Mouse (Mus musculus) hindbrain, embryonic 12.5 days (tissue): ENCODE measurements at regions not wholly inside any gene's neighbourhood (a gene's known extent, or its start where the extent isn't known, plus 50 kb on each side); places are given as distances from the start of the nearest gene placed in this dataset.

Source experiments
- ATAC-seq: fragments of 200-750 bp; cut with Nextera tagmentation; 2 replicates; pipeline ENCODE4 v1.8.0; 2017; ENCODE audit warnings: moderate TSS enrichment; ENCODE audit not compliant: low FRiP score
- H3K27ac ChIP-seq: fragments of 300-500 bp; sonication (generic); 2 replicates; pipeline ENCODE4 v1.5.1; 2016; ENCODE audit warnings: mild to moderate bottlenecking
- H3K27me3 ChIP-seq: fragments of 300-500 bp; sonication (generic); 2 replicates; pipeline ENCODE4 v1.6.1; 2016; ENCODE audit warnings: mild to moderate bottlenecking
- H3K36me3 ChIP-seq: fragments of 300-500 bp; sonication (generic); 2 replicates; pipeline ENCODE4 v1.6.1; 2016; ENCODE audit warnings: mild to moderate bottlenecking
- H3K4me1 ChIP-seq: fragments of 300-500 bp; sonication (generic); 2 replicates; pipeline ENCODE4 v1.6.1; 2016
- H3K4me2 ChIP-seq: fragments of 300-500 bp; sonication (generic); replicated peaks from 2 replicates; pipeline ENCODE4 v1.6.1; 2016; ENCODE audit warnings: mild to moderate bottlenecking
- H3K4me3 ChIP-seq: fragments of 300-500 bp; sonication (generic); 2 replicates; pipeline ENCODE4 v1.5.1; 2016; ENCODE audit warnings: mild to moderate bottlenecking
- H3K9ac ChIP-seq: fragments of 300-500 bp; sonication (generic); 2 replicates; pipeline ENCODE4 v1.6.1; 2016; ENCODE audit warnings: mild to moderate bottlenecking, moderate library complexity
- H3K9me3 ChIP-seq: fragments of 300-500 bp; sonication (generic); replicated peaks from 2 replicates; pipeline ENCODE4 v1.6.1; 2016; ENCODE audit warnings: mild to moderate bottlenecking
- WGBS: fragments of 180-500 bp; shearing (Covaris S2); methylation state at CpG from one replicate; pipeline ENCODE4 v1.1.7; 2016; 5-methylcytosine and 5-hydroxymethylcytosine counted together

DNA sequence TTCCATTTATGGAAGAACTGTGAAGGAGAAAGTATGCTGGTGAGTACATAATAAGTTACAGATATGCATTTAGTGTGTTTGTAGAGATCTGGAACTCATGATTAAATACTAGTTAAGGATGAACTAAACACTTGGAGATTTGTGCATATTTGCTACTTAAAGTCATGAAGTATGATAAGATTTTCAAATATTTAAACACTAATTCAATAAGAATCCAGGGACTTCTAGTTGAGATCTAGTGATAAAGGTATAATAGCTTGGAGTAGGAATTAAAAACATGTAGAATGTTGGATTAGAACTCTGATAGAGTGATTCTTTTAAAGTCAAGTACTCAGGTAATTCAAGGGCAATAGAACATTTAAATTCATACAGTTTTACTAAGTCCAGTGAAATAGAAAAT lies 1026.5 kb upstream of the Lcorl start:
- Histone ChIP-seq H3K36me3 (no peaks in the 10 kb centered on the region), H3K4me3 (no peak overlapping the region), H3K27me3 (no peaks in the 10 kb centered on the region), H3K9ac (no peak overlapping the region), H3K9me3 (no peaks in the 10 kb centered on the region), H3K4me1 (no peaks in the 10 kb centered on the region), H3K4me2 (no peak overlapping the region), H3K27ac (no peak overlapping the region)
- no peak for ATAC-seq

DNA sequence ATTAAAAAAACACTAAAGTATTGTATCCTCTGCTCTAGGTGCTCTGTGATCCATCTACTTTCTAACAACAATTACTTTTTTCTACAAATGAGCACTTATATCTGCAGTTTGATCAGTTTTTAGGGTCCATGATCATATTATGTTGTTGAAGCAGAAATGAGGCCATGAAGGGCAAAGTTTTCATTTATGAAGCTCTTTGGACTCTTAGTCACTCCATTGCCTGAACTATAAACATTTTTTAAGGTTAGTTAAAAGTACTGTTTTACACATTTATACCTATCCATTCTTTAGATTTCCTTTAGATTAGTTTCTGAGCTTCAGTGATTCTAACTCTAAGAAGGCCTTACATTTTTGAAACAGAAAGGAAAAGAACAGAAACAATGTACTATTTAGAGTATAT lies 999.4 kb upstream of the Lcorl start:
- ATAC-seq = no peak
- Histone ChIP-seq H3K4me1 (no peaks in the 10 kb centered on the region), H3K27ac (no peak overlapping the region), H3K4me2 (no peak overlapping the region), H3K27me3 (no peaks in the 10 kb centered on the region), H3K9me3 (no peaks in the 10 kb centered on the region), H3K9ac (no peak overlapping the region), H3K36me3 (no peaks in the 10 kb centered on the region), H3K4me3 (no peak overlapping the region)

DNA sequence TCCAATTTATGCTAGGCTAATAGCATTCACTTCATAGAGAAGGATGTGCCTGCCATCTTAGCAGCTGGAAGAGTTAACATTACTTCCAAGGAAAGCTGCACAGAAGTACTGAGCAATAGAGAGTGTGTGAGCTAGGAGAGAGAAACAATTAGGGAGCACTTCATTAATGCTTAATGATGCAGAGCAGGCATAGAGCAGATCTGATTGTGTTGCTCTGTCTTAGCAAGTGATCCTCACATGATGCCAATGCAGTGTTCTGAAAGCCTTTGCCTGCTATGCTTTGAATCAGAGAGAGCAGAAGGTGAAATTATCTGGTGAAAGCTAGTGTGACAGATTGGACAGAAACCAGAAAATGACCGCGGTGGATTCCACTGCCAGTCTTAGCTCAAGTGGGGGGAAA lies 987.8 kb upstream of the Lcorl start:
- Histone ChIP-seq H3K27me3 (no peaks in the 10 kb centered on the region), H3K9me3 (no peaks in the 10 kb centered on the region), H3K27ac (no peak overlapping the region), H3K4me3 (no peak overlapping the region), H3K9ac (no peak overlapping the region), H3K4me2 (no peak overlapping the region), H3K36me3 (no peaks in the 10 kb centered on the region), H3K4me1 (0 out of 2 replicates have a peak, but pooled peaks cover 2% of the 10 kb centered on the region)
- WGBS = 64% methylated on average over 2 of the region's 2 CpGs
- peak; percentile 63; the same call in 1 of the 2 replicates for ATAC-seq

DNA sequence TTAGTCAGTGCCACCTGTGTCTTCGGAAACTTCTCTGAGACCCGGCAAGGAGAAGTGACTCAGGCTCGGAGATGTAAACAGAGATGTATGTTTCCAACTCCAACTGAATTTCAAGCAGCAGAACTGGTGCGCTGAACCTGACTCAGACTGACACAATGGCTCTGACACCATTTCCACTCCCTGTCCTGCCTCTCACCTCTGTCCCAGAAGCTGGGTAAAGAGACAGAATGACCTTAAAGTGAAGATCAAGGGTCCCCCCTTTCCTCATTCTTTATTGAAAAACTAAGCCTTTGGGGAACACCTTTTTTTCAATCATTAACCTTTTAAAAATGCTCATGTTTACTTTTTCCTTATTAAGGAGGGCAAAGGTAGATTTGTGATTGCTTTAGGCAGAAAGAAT lies 979.4 kb upstream of the Lcorl start:
- Histone ChIP-seq H3K4me1 (no peaks in the 10 kb centered on the region), H3K4me3 (no peak overlapping the region), H3K9me3 (no peaks in the 10 kb centered on the region), H3K36me3 (no peaks in the 10 kb centered on the region), H3K4me2 (no peak overlapping the region), H3K27ac (no peak overlapping the region), H3K9ac (no peak overlapping the region), H3K27me3 (no peaks in the 10 kb centered on the region)
- no peak for ATAC-seq
- WGBS = 94% methylated on average over 4 of the region's 4 CpGs

DNA sequence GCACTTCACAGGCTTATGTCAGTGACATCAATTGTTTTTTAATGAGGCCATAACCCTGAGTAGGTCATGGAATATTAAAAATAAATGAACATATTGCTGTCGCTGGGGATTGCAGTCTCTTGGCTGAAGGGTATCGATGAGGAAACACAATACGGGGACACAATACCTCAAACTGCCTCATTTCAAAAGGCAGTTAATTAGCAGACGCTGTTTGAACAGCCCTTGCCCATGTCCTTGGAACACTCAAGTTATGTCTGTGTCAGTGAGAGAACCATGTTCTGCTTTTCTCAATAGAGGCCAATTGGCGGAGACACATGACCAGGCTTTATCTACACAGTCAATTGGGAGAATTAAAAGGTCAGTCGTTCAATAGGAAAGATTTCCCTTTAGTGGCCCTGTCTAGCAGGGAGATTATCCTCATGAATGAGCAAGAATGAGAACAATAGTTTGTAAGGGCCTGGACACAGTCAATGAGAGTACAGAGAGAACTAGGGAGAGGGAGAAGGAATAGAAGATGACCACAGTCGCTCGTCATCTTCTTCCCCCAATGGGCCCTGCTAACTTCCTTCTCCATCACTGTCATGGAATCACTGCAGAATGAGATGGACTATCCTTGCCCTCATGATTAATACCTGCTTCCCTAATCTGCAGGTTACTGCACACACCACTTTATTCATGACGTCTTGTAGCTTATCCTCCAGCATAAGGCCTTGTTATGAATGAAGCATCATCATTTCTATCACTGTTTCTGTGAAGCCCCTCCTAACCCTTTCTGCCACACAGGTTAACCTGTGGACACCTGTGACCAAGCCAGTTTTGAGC lies 973.6 kb upstream of the Lcorl start:
- Histone ChIP-seq H3K9ac (no peak overlapping the region), H3K36me3 (no peaks in the 10 kb centered on the region), H3K27me3 (peaks cover 6% of the 10 kb centered on the region; the same call in 1 of the 2 replicates), H3K4me3 (no peak overlapping the region), H3K9me3 (no peaks in the 10 kb centered on the region), H3K4me1 (peaks cover 8% of the 10 kb centered on the region), H3K27ac (peak overlapping the region; percentile 48; the same call in 1 of the 2 replicates), H3K4me2 (no peak overlapping the region)
- ATAC-seq = peak; percentile 80
- WGBS = 35% methylated on average over 9 of the region's 9 CpGs

DNA sequence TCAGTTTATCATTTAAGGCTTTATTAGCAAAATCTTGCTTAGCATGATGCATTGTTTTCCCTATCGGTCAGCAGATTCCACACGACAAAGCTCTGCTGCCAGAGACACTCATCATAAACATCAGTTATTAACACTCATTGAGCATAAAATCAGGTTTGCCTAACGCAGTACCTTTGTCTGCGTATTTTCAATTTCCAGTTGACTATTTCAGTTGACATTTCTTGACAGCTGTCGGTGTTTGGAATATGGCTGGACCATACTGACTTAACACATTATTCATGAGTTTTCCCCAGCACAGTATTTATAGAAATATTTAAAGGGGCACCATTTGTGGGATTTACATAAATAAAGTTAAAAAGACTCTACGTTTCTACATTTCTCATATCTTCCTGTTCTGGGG lies 972.7 kb upstream of the Lcorl start:
- Histone ChIP-seq H3K27me3 (peaks cover 6% of the 10 kb centered on the region; the same call in 1 of the 2 replicates), H3K4me3 (no peak overlapping the region), H3K27ac (no peak overlapping the region), H3K9ac (no peak overlapping the region), H3K4me2 (no peak overlapping the region), H3K9me3 (no peaks in the 10 kb centered on the region), H3K36me3 (no peaks in the 10 kb centered on the region), H3K4me1 (peaks cover 8% of the 10 kb centered on the region)
- ATAC-seq = no peak
- 58% methylated on average over 6 of the region's 6 CpGs for WGBS

DNA sequence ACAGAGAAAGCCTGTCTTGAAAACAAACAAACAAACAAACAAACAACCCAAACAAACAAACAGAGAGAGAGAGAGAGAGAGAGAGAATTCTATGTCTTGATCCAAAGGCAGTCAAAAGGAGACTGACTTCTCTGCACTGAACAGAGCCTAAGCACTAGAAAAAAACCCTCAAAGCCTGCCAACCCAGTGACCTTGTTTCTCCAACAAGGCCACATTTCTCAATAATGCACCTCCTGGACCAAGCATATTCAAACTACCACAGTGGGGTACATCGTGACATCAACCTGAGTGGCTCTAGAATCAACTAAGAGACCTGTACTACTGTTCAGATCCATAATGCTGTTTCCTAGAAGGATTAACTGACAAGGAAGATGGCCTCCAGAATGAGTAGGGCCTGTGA lies 969.0 kb upstream of the Lcorl start:
- H3K9ac ChIP-seq = no peak overlapping the region
- H3K4me3 ChIP-seq = no peak overlapping the region
- peaks cover 7% of the 10 kb centered on the region for H3K4me1 ChIP-seq
- H3K4me2 ChIP-seq = no peak overlapping the region
- no peak for ATAC-seq
- H3K9me3 ChIP-seq = no peaks in the 10 kb centered on the region
- WGBS = 80% methylated on average over 1 of the region's 1 CpGs
- H3K27ac ChIP-seq = no peak overlapping the region
- H3K27me3 ChIP-seq = peaks cover 6% of the 10 kb centered on the region; the same call in 1 of the 2 replicates
- H3K36me3 ChIP-seq = no peaks in the 10 kb centered on the region

DNA sequence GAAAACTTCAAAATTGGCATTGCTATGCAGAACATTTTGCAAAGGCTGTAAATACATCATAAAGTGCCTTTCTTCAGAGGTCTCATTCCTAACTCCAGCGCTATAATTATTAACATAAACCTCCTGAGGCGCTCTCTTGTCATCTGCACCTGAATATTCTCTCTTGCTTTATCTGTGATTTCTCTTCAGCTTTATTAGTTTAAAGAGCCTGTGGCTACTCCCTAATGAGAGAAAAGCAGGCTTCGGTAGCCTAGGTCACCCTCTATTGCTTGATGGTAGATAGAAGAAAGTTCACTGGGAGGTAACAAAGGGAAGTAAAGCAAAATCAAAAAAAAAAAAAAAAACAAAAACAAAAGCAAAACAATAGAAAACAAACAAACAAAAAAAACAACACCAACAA lies 967.5 kb upstream of the Lcorl start:
- no peaks in the 10 kb centered on the region for H3K4me1 ChIP-seq
- H3K9me3 ChIP-seq = no peaks in the 10 kb centered on the region
- no peak for ATAC-seq
- no peak overlapping the region for H3K4me2 ChIP-seq
- WGBS = 69% methylated on average over 3 of the region's 3 CpGs
- no peak overlapping the region for H3K27ac ChIP-seq
- peaks cover 6% of the 10 kb centered on the region; the same call in 1 of the 2 replicates for H3K27me3 ChIP-seq
- no peaks in the 10 kb centered on the region for H3K36me3 ChIP-seq
- no peak overlapping the region for H3K4me3 ChIP-seq
- no peak overlapping the region for H3K9ac ChIP-seq

DNA sequence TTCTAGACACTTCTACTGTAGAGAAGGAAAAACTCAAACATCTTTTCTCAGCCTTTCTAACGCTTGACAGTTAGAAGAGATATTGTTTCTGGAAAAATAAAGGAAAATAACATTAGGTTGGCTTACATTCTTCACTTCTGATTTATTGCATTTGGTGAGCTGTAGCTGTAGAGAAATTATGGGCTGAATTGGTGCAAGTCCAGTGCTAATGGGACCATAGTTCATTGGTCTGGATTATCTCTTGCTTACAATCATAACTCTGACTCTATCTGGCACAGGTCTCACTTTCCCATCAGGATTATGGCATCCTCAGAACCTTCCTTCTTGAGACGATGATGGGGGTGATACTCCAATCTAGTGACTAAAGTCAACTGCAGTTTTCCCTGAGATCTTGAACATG lies 937.7 kb upstream of the Lcorl start:
- Histone ChIP-seq H3K27ac (no peak overlapping the region), H3K27me3 (no peaks in the 10 kb centered on the region), H3K4me2 (no peak overlapping the region), H3K4me1 (no peaks in the 10 kb centered on the region), H3K36me3 (no peaks in the 10 kb centered on the region), H3K9me3 (no peaks in the 10 kb centered on the region), H3K4me3 (no peak overlapping the region), H3K9ac (no peak overlapping the region)
- ATAC-seq = no peak
- 83% methylated on average over 2 of the region's 2 CpGs for WGBS

DNA sequence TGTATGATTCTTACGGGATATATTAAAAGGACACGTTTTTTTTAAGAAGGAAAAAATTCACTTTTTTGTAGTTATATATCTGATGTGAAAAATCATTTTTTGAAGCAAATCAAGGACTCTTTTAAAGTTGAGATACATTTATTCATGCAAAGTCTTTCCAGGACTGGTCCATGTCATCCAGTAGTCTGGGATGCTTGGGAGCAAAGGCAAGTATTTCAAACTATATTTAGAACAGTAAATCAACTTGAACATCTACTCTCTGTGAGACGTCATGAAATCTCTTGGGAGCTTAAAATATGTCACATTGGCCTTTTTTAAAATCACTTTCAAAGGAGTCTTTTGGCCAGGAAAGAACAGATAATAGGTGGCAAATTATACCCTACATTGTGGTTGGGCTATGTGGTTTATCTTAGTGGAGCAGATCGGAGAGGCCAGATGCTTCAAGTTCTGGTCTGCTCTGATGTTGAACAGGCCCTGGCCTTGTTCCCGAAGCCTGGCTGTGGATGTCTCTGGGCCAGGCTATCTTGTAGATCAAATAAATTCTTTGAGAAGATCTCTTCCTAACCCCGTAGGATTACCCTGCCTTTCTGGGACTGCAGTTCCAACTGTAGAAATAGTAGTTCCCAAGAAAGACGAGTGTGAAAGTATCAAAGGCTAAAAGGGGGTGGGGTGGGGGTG lies 936.8 kb upstream of the Lcorl start:
- H3K36me3 ChIP-seq = no peaks in the 10 kb centered on the region
- no peak overlapping the region for H3K4me2 ChIP-seq
- no peak overlapping the region for H3K27ac ChIP-seq
- no peaks in the 10 kb centered on the region for H3K27me3 ChIP-seq
- H3K9me3 ChIP-seq = no peaks in the 10 kb centered on the region
- 82% methylated on average over 7 of the region's 7 CpGs for WGBS
- H3K4me3 ChIP-seq = no peak overlapping the region
- H3K4me1 ChIP-seq = no peaks in the 10 kb centered on the region
- H3K9ac ChIP-seq = no peak overlapping the region
- ATAC-seq = no peak

DNA sequence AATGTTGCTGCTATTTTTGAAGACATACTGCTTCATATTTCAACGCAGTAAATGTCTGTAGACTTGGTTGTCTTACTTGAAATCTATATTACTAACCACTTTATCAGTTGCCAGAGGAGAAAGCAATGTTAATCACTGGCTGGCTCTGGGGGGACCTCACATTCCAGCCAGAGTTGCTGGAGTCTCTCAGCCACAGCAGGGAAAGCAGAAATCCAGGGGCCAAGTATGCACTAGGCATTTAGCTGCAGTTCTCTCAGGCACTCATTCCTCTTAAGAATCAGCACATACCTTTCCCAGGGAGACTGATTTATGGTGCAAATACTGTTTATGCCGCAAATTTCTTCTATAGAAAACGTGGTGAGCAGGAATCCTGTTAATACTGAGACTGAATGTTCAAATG lies 933.6 kb upstream of the Lcorl start:
- ATAC-seq = no peak
- Histone ChIP-seq H3K27ac (0 out of 2 replicates have a peak overlapping the region, but pooled peaks have one; percentile 35), H3K9ac (no peak overlapping the region)

DNA sequence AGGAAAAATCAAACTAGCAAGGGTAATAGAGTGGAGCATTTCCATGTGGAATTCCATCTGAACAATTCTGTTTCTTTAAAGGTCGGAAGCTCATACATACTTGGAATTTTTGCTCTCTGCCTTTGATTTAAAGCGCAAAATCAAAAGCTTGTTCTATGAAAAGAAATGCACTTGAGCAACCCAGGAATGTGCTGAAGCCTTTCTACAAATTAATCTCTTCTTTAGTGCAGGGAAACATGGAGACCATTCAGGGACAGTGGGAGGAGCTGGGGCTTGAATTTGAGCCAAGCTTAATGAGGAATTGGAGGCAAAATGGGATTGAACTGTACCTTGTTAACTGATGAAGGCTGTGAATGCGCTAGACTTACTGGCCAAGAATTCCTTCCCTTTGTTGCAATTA lies 933.1 kb upstream of the Lcorl start:
- no peaks in the 10 kb centered on the region for H3K4me1 ChIP-seq
- no peak for ATAC-seq
- H3K36me3 ChIP-seq = no peaks in the 10 kb centered on the region
- H3K9ac ChIP-seq = no peak overlapping the region
- H3K4me2 ChIP-seq = no peak overlapping the region
- H3K4me3 ChIP-seq = no peak overlapping the region
- H3K9me3 ChIP-seq = no peaks in the 10 kb centered on the region
- 56% methylated on average over 3 of the region's 3 CpGs for WGBS
- no peak overlapping the region for H3K27ac ChIP-seq
- H3K27me3 ChIP-seq = no peaks in the 10 kb centered on the region

More for the DNA sequence above, 933.6 kb upstream of the Lcorl start:
- Histone ChIP-seq H3K9me3 (no peaks in the 10 kb centered on the region), H3K4me3 (no peak overlapping the region), H3K27me3 (no peaks in the 10 kb centered on the region), H3K4me2 (no peak overlapping the region), H3K4me1 (no peaks in the 10 kb centered on the region), H3K36me3 (no peaks in the 10 kb centered on the region)
- 65% methylated on average over 3 of the region's 3 CpGs for WGBS

DNA sequence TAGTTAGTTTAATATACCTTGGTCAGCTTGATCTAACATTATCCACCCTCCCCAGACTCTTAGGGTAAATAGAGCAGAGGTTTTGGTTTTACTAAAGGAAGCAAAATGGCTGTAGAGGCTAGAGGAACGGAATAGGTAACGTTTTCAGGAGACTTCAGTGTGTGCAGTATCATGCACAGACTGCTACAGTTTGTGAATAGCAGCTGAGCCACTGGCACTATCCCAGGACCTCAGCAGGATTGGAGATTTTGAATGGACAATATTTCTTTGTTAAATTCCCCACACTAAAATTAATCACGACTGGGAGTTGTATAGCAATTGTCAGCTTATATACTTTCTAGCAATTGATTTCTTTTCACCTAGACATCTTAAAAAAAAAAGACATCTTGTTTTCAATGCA lies 929.7 kb upstream of the Lcorl start:
- H3K36me3 ChIP-seq = no peaks in the 10 kb centered on the region
- no peak overlapping the region for H3K4me3 ChIP-seq
- no peak for ATAC-seq
- no peak overlapping the region for H3K9ac ChIP-seq
- H3K4me2 ChIP-seq = no peak overlapping the region
- no peaks in the 10 kb centered on the region for H3K27me3 ChIP-seq
- no peak overlapping the region for H3K27ac ChIP-seq
- no peaks in the 10 kb centered on the region for H3K9me3 ChIP-seq
- no peaks in the 10 kb centered on the region for H3K4me1 ChIP-seq
- 75% methylated on average over 3 of the region's 3 CpGs for WGBS
